Mouse (Mus musculus): ENCODE measurements around the gene Ap4s1. TPM values are rescaled to one million over a fixed set of nuclear protein-coding genes. Genes with fewer than 3 reads are reported as not detected.
"Not testable (repeated sequence)": the region's sequence is repeated elsewhere in the genome, so short reads cannot be mapped to it uniquely, and the experiment has no call there.

Gene Ap4s1
- 49.4 and 58.2 TPM in 2 replicates for polyA plus RNA-seq (2015; fragmentation: Nextera tagmentation; extraction: Ambion mirVana)

DNA sequence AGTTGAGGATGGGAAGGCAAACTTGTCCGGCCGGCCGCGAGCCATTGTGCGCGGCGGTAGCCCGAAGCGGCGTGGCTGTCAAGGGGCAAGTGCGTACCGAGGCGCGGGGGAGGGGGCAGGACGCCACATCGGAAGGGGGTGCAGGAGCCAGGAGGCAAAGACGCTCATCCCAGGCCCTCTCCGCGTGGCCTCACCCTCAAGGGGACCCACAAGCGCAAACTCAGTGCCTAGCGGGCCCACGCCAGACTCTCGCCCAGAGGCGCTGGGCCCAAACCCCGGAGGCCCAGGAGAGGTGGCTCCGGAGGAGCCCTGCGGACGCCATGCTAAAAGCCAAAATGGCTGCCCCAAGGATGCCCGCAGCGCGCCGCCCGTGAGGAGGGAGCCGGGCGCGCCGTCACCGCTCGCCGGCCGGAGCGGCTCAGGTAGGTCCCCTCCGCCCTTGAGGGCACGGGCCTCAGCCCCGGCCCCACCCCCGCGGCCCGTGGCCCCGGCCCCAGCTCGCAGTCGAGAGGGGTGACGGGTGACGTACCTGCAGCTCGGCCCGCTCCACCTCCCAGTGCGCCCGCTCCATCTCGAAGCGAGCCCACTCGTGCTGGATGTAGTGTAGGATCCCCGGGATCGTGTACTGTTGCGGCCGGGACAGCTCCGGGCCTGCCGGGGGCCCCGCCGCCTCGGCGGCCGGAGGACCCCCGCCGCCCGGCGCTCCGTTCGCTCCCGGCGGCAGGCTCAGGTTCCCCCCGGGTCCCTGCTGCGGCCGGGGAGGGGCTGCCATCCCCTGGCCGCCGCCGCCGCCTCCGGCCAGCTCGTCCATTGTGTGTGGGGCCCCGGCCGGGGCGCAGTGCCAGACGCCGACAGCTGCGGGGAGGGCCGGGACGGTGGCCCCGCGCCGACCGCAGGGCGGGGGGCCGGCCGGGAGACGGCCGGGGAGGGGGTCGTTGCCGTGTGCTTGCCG, at the start of gene Ap4s1:
Gene Ap4s1, plus strand, starts transcription at position 141 of the 952 bp plus-strand sequence.
- ATAC-seq (ENCODE audit: low FRiP score), result peak; percentile 80
- peaks cover 21% of the 10 kb centered on the region for H3K4me1 ChIP-seq
- H3K4me2 ChIP-seq, result peak within 1 kb of the TSS; percentile 69
- H3K4me3 ChIP-seq (replicated peaks), result peak within 1 kb of the TSS; percentile 99
- H3K9me3 ChIP-seq (replicated peaks), result no peaks in the 10 kb centered on the region
- H3K9ac ChIP-seq (replicated peaks), result peak within 1 kb of the TSS; percentile 99
- H3K36me3 ChIP-seq, result no peaks in the 10 kb centered on the region
- no peaks in the 10 kb centered on the region for H3K27me3 ChIP-seq (replicated peaks)
- peak within 1 kb of the TSS; percentile 100 for H3K27ac ChIP-seq (replicated peaks)
- under 1% methylated on average over 78 of the region's 108 CpGs for WGBS

DNA sequence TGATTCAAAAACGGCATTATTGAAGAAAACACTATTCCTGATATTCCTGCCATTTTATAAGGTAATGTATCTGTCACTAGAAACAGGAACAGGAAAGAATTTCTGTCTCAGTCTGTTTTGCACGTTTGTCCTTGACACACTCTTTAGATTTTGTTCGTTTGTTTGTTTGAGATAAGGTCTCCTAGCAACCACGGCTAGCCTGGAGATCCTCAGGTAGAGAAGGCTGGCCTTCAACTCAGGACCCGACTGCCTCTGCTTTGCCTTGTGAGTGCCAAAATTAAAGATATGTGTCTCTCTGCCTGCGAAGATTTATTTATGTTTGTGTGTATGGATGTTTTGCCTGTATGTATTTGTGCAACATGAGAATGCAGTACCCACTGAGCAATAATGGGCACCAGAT, 49.0 kb upstream of the Ap4s1 start:
- no peaks in the 10 kb centered on the region for H3K9me3 ChIP-seq (replicated peaks)
- H3K27me3 ChIP-seq (replicated peaks), result no peaks in the 10 kb centered on the region
- H3K4me2 ChIP-seq, result no peak overlapping the region
- H3K4me3 ChIP-seq (replicated peaks), result no peak overlapping the region
- no peak for ATAC-seq (ENCODE audit: low FRiP score)
- WGBS, result 78% methylated on average over 6 of the region's 6 CpGs
- no peak overlapping the region for H3K9ac ChIP-seq (replicated peaks)
- H3K36me3 ChIP-seq, result peaks cover 6% of the 10 kb centered on the region; the same call in 1 of the 2 replicates
- H3K27ac ChIP-seq (replicated peaks), result no peak overlapping the region
- no peaks in the 10 kb centered on the region for H3K4me1 ChIP-seq

DNA sequence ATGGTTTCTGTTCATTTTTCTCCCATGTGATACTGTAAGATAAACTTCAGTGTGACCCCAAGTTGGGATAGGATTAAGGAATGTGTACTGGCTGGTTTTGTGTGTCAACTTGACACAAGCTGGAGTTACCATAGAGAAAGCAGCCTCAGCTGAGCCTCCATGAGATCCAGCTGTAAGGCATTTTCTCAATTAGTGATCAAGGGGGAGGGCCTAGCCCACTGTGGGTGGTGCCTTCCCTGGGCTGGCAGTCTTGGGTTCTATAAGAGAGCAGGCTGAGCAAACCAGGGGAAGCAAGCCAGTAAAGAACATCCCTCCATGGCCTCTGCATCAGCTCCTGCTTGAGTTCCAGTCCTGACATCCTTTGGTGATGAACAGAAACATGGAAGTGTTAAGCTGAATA, 41.4 kb upstream of the Ap4s1 start:
- not testable (repeated sequence) for H3K27ac ChIP-seq (replicated peaks); H3K4me1 ChIP-seq; H3K27me3 ChIP-seq (replicated peaks); H3K4me3 ChIP-seq (replicated peaks); H3K9me3 ChIP-seq (replicated peaks); ATAC-seq (ENCODE audit: low FRiP score); H3K4me2 ChIP-seq; H3K9ac ChIP-seq (replicated peaks)
- peaks cover 16% of the 10 kb centered on the region for H3K36me3 ChIP-seq

DNA sequence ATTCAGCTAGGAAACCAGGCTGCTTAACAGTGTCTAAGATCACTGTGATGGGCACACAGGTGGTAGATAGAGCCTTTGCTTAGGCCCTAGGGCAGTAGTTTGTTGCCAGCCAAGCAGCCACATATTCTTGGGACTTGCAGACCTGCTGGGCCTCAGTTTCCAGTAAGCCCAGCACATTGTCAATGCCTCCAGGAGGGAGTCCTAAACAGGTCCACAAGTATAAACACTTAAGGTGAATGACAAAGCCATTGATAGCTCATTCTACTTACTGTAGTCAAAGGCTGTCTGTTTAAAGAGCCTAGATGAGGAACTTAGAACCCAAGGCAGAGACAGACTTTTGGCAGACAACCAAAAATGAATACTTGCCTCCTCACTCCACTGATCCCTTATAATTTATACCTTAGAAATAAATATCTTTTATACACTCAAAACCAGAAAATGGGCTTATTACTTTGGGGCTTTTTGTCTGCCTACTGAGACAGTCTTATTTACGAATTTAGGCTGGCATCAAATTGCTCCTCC, 34.8 kb upstream of the Ap4s1 start:
- Histone ChIP-seq H3K27ac (replicated peaks) (no peak overlapping the region), H3K4me2 (no peak overlapping the region), H3K9me3 (replicated peaks) (no peaks in the 10 kb centered on the region), H3K4me1 (no peaks in the 10 kb centered on the region), H3K4me3 (replicated peaks) (no peak overlapping the region), H3K27me3 (replicated peaks) (no peaks in the 10 kb centered on the region), H3K9ac (replicated peaks) (no peak overlapping the region), H3K36me3 (peaks cover 10% of the 10 kb centered on the region; the same call in 1 of the 2 replicates)
- no peak for ATAC-seq (ENCODE audit: low FRiP score)
- 78% methylated on average over 1 of the region's 1 CpGs for WGBS

DNA sequence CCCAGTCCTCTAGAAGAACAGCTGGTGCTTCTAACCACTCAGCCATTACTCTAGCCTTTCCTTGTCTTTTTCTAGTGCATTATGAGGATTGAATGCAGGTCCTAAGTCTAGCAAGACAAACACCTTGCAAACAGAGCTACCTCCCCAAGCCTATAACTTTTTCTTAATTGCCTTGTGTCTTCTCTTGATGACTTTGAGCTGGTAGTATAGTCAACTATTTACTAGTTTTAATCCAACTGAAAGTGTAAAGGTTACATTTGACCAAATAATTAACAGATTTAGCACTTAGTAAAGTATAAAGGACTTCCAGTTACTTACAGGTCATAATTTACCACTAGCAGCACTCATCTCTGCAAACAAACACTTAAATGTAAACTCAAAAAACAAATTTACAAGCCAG, 27.8 kb upstream of the Ap4s1 start:
- H3K9me3 ChIP-seq (replicated peaks), result no peaks in the 10 kb centered on the region
- H3K27ac ChIP-seq (replicated peaks), result no peak overlapping the region
- no peak overlapping the region for H3K4me2 ChIP-seq
- peaks cover 9% of the 10 kb centered on the region; the same call in 1 of the 2 replicates for H3K4me1 ChIP-seq
- ATAC-seq (ENCODE audit: low FRiP score), result no peak
- H3K4me3 ChIP-seq (replicated peaks), result no peak overlapping the region
- H3K9ac ChIP-seq (replicated peaks), result no peak overlapping the region
- no peaks in the 10 kb centered on the region for H3K36me3 ChIP-seq
- H3K27me3 ChIP-seq (replicated peaks), result no peaks in the 10 kb centered on the region

DNA sequence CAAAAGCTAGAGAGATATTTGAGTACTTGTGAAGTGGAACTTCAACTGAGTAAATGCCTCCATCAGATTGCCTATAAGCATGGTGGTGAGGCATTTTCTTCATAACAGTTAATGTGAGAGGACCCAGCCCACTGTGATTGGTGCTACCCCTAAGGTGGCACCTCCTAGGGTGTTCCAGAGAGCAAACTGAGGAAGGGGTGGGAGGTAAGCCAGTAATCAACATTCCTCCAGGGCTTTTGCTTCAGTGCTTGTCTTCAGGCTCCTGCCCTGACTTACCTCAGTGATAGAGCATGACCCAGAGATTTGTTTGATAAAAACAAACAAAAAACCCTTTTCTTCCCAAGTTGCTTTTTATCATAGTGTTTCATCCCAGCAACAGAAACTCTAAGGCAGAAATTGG, 26.9 kb upstream of the Ap4s1 start:
- no peaks in the 10 kb centered on the region for H3K36me3 ChIP-seq
- peaks cover 9% of the 10 kb centered on the region; the same call in 1 of the 2 replicates for H3K4me1 ChIP-seq
- no peaks in the 10 kb centered on the region for H3K27me3 ChIP-seq (replicated peaks)
- no peaks in the 10 kb centered on the region for H3K9me3 ChIP-seq (replicated peaks)
- ATAC-seq (ENCODE audit: low FRiP score), result no peak
- no peak overlapping the region for H3K9ac ChIP-seq (replicated peaks)
- H3K4me3 ChIP-seq (replicated peaks), result no peak overlapping the region
- H3K27ac ChIP-seq (replicated peaks), result 0 out of 2 replicates have a peak overlapping the region, but pooled peaks have one; percentile 39
- no peak overlapping the region for H3K4me2 ChIP-seq

DNA sequence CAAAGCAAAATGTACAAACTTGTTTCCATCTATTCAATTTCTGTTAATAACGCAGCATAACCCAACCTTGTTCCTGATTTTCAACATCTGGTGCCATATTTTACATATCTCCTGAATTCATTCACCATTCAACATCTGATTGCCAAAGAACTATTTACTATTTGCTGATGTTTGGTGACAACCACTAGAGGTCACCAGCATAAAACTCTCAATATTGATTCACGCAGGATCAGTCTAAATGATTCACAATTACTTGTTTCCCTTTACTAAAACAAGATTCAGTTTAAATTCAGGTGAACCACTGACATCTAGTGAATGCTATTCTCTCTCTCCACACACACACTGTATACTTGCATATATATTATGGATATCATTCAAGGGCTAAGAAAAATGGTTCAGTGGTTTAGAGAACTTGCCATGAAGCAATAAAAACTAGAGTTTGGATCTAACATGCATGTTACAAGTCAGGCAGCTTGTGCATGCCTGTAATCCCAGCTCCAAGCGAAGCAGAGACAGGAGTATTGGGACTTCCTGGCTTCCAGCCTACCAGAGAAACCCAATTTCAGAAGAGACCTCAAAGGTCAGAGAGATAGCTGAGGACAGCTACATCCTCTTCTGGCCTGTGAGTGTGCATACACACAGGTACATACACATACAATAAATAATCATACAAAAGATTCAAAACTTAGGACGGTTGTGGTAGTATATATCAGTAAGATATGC, 24.0 kb upstream of the Ap4s1 start:
- H3K4me2 ChIP-seq, result no peak overlapping the region
- H3K27ac ChIP-seq (replicated peaks), result no peak overlapping the region
- WGBS, result 73% methylated on average over 4 of the region's 4 CpGs
- H3K9me3 ChIP-seq (replicated peaks), result no peaks in the 10 kb centered on the region
- no peak overlapping the region for H3K4me3 ChIP-seq (replicated peaks)
- ATAC-seq (ENCODE audit: low FRiP score), result no peak
- H3K27me3 ChIP-seq (replicated peaks), result no peaks in the 10 kb centered on the region
- no peak overlapping the region for H3K9ac ChIP-seq (replicated peaks)
- H3K4me1 ChIP-seq, result peaks cover 9% of the 10 kb centered on the region; the same call in 1 of the 2 replicates
- no peaks in the 10 kb centered on the region for H3K36me3 ChIP-seq

DNA sequence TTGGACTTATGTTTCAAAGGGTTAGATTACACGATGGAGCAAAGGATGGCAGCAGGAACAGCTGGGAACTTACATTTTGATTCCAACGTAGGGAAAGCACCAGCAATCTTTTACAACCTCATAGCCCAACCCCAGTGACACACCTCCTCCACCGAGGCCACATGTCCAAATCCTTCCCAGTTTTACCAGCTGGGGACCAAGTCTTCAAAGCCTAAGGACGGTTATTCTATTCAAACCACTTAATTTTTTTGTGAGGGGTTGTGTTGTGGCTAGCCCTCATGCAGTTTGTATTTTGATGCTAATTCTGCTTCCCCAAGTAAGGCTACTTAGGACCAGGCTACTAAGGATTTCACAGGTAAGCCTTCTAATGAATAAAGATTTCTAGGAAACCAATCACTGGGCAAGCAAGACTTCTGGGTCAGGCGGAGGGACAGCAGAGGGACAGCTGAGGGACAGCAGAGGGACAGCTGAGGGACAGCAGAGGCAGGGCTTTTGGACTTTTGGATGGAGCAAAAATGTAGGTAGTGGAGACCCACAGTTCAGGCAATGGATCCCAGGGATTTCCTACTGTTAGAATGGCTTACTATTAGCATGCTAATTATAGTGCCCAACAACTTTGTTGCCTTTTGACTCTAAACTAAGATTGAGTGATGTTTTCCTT, 19.5 kb upstream of the Ap4s1 start:
- no peak overlapping the region for H3K4me3 ChIP-seq (replicated peaks)
- H3K36me3 ChIP-seq, result no peaks in the 10 kb centered on the region
- no peak overlapping the region for H3K4me2 ChIP-seq
- 25% methylated on average over 5 of the region's 5 CpGs for WGBS
- no peaks in the 10 kb centered on the region for H3K27me3 ChIP-seq (replicated peaks)
- no peak for ATAC-seq (ENCODE audit: low FRiP score)
- H3K9me3 ChIP-seq (replicated peaks), result no peaks in the 10 kb centered on the region
- peaks cover 7% of the 10 kb centered on the region; the same call in 1 of the 2 replicates for H3K4me1 ChIP-seq
- H3K9ac ChIP-seq (replicated peaks), result no peak overlapping the region
- H3K27ac ChIP-seq (replicated peaks), result no peak overlapping the region

DNA sequence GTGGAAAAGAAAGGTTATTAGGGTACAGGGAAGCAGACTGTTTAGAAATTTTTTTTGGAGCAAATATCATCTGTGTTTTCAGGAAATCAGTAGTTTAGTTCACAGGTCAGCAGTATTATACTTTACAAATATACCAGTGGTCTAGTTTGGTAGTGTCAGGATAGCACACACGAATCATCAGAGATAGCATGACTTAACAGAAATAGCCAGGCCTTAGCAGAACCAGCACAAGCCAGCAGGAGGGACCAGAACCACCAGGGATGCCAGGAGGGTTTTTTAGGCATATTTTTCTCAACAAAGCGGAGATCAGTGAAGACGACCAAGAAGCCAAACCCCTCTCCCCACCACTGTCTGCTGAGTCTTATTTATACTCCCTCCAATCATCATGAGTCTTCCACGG, 17.6 kb upstream of the Ap4s1 start:
- ATAC-seq (ENCODE audit: low FRiP score), result peak; percentile 18; the same call in 1 of the 2 replicates
- no peak overlapping the region for H3K27ac ChIP-seq (replicated peaks)
- H3K9me3 ChIP-seq (replicated peaks), result no peaks in the 10 kb centered on the region
- no peaks in the 10 kb centered on the region for H3K27me3 ChIP-seq (replicated peaks)
- H3K4me1 ChIP-seq, result peaks cover 7% of the 10 kb centered on the region; the same call in 1 of the 2 replicates
- H3K9ac ChIP-seq (replicated peaks), result no peak overlapping the region
- no peak overlapping the region for H3K4me2 ChIP-seq
- H3K4me3 ChIP-seq (replicated peaks), result no peak overlapping the region
- WGBS, result 67% methylated on average over 4 of the region's 4 CpGs
- H3K36me3 ChIP-seq, result no peaks in the 10 kb centered on the region

DNA sequence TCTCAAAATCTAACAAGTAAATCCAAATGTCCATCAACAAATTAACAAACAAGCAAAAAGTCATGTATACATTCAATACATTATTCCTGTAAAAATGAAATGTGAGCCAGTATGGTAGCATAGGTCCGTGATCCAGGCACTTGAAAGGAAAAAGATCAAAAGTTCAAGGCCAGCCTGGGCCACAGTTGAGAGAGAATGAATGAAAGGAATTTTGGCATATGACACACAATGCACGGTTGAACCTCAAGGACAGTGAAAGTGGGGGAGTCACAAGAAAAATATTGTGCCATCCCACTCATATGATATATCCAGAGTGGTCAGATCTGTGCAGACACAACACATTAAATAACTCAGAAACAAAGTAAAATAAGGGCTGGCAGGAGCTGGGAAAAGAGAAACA, 14.4 kb upstream of the Ap4s1 start:
- H3K27ac ChIP-seq (replicated peaks), result no peak overlapping the region
- no peaks in the 10 kb centered on the region for H3K27me3 ChIP-seq (replicated peaks)
- H3K4me2 ChIP-seq, result no peak overlapping the region
- no peaks in the 10 kb centered on the region for H3K9me3 ChIP-seq (replicated peaks)
- no peak for ATAC-seq (ENCODE audit: low FRiP score)
- H3K36me3 ChIP-seq, result no peaks in the 10 kb centered on the region
- peaks cover 11% of the 10 kb centered on the region for H3K4me1 ChIP-seq
- no peak overlapping the region for H3K9ac ChIP-seq (replicated peaks)
- WGBS, result 86% methylated on average over 2 of the region's 2 CpGs
- H3K4me3 ChIP-seq (replicated peaks), result no peak overlapping the region

DNA sequence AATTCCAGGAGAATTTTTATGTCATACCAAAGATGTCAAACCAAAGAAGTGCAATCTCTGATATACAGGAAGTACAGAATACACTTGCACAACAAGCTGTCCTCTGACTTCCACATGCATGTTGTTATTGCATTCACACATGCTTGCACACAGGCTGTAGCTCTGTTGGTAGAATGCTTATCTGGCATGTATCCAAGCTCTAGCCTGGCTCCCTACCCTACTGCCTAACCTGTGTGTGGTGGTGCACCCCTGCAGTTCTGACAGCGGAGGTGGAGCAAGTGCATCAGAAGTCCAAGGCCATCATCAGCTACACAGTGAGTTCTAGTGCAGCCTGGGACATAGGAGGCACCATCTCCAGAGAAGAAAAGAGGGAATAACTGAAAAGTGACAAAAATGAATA, 12.0 kb upstream of the Ap4s1 start:
- Histone ChIP-seq H3K4me1 (peaks cover 3% of the 10 kb centered on the region), H3K27ac (replicated peaks) (0 out of 2 replicates have a peak overlapping the region, but pooled peaks have one; percentile 23), H3K4me2 (no peak overlapping the region), H3K36me3 (no peaks in the 10 kb centered on the region), H3K9ac (replicated peaks) (no peak overlapping the region), H3K4me3 (replicated peaks) (no peak overlapping the region), H3K9me3 (replicated peaks) (no peaks in the 10 kb centered on the region), H3K27me3 (replicated peaks) (no peaks in the 10 kb centered on the region)
- peak; percentile 58; the same call in 1 of the 2 replicates for ATAC-seq (ENCODE audit: low FRiP score)
- WGBS, result 52% methylated on average over 1 of the region's 1 CpGs
